Mouse (Mus musculus) lung, embryonic 15.5 days (tissue): ENCODE data around the gene Marcksl1. TPM values are rescaled to one million over a fixed set of nuclear protein-coding genes. Genes with fewer than 3 reads are reported as not detected.

Experiments used
- ATAC-seq: fragments of 200-750 bp; cut with Nextera tagmentation; 2 replicates; pipeline ENCODE4 v1.8.0; 2017; ENCODE audit warnings: moderate number of reproducible peaks, borderline replicate concordance; ENCODE audit not compliant: low FRiP score, low TSS enrichment; ENCODE audit errors: extremely low read depth
- H3K27ac ChIP-seq: fragments of 300-500 bp; sonication (generic); 2 replicates; pipeline ENCODE4 v1.5.1; 2015; ENCODE audit warnings: moderate library complexity, mild to moderate bottlenecking, inconsistent platforms
- H3K27me3 ChIP-seq: fragments of 300-500 bp; sonication (generic); 2 replicates; pipeline ENCODE4 v1.6.1; 2015; ENCODE audit warnings: inconsistent platforms
- H3K36me3 ChIP-seq: fragments of 300-500 bp; sonication (generic); 2 replicates; pipeline ENCODE4 v1.6.1; 2015; ENCODE audit warnings: inconsistent platforms
- H3K4me1 ChIP-seq: fragments of 300-500 bp; sonication (generic); 2 replicates; pipeline ENCODE4 v1.6.1; 2015; ENCODE audit warnings: inconsistent platforms
- H3K4me2 ChIP-seq: fragments of 300-500 bp; sonication (generic); 2 replicates; pipeline ENCODE4 v1.6.1; 2015; ENCODE audit warnings: inconsistent platforms, mild to moderate bottlenecking, moderate library complexity
- H3K4me3 ChIP-seq: fragments of 300-500 bp; sonication (generic); 2 replicates; pipeline ENCODE4 v1.5.1; 2015; ENCODE audit warnings: mild to moderate bottlenecking, inconsistent platforms
- H3K9ac ChIP-seq: fragments of 300-500 bp; sonication (generic); 2 replicates; pipeline ENCODE4 v1.6.1; 2015; ENCODE audit warnings: inconsistent platforms
- H3K9me3 ChIP-seq: fragments of 300-500 bp; sonication (generic); 2 replicates; pipeline ENCODE4 v1.6.1; 2016; ENCODE audit warnings: inconsistent platforms
- WGBS: fragments of 180-500 bp; shearing (Covaris S2); methylation state at CpG from one replicate; pipeline ENCODE4 v1.1.7; 2015; 5-methylcytosine and 5-hydroxymethylcytosine counted together
- polyA plus RNA-seq: library from polyadenylated mRNA; unstranded; fragments of >200 nt; fragmentation: Nextera tagmentation; extraction: Ambion mirVana; gene quantifications from 2 replicates; pipeline ENCODE4 v1.2.1, GENCODE M21; 2015

The Marcksl1 gene
- polyA plus RNA-seq, 1 experiment from 2014 or later, result 748 TPM

DNA sequence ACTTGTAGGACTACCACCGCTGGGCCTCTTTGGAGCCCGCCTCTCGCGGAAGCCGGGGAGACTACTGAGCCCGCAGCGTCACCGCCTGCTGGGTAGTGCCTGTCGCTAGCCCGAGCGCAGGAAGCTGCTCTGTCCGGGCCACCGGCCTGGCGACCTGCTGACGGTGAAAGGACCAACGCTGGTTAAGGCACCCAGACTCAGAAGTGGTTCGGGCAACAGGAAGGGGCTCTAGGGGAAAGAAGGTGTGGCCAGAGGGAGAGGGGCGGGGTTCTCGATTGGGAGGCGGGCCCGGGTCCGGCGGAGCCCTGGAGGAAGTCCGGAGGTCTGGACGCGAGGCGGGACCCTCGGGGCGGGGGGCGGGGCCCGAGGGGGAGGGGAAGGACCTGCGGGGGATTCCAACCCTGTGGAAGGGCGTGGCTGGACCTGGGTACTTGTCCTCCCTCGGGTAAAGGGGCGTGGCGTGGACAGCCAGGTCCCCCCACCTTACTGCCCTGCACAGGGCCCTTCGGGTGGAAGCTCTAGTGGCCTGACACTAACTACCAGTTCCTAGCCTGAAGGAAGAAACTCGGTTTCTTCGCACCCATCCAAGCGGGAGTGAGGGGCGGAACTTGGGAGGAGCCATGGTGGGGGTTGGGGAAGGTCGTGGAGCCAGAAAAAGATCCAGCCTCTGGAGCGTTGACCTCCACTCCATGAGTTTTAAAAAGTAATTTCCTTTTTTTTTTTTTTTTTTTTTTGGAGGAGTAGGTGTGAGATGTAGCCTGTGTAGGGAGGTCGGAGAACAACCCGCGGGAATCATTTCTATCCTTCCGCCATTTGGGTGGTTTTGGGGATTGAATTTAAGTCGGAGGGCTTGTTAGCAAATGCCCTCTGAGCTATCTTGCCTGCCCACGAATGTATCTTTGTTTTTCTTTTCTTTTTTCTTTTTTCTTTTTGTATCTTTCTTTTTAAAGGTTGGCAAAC lies 12.5 kb upstream of the Marcksl1 start:
- 1% methylated on average over 49 of the region's 49 CpGs for WGBS
- Histone ChIP-seq H3K9ac (peak overlapping the region; percentile 63), H3K27ac (peak overlapping the region; percentile 94), H3K9me3 (no peaks in the 10 kb centered on the region), H3K36me3 (no peaks in the 10 kb centered on the region), H3K4me1 (peaks cover 42% of the 10 kb centered on the region), H3K4me2 (peak overlapping the region; percentile 78), H3K4me3 (peak overlapping the region; percentile 63), H3K27me3 (no peaks in the 10 kb centered on the region)
- ATAC-seq, result peak; percentile 90

- WGBS, result 43% methylated on average over 9 of the region's 9 CpGs
- H3K36me3 ChIP-seq, result no peaks in the 10 kb centered on the region
- H3K27me3 ChIP-seq, result no peaks in the 10 kb centered on the region
- ATAC-seq, result no peak
- no peak overlapping the region for H3K9ac ChIP-seq
- no peak overlapping the region for H3K4me2 ChIP-seq
- H3K27ac ChIP-seq, result peak overlapping the region; percentile 9; the same call in 1 of the 2 replicates
- no peak overlapping the region for H3K4me3 ChIP-seq
- H3K4me1 ChIP-seq, result peaks cover 29% of the 10 kb centered on the region
- H3K9me3 ChIP-seq, result no peaks in the 10 kb centered on the region
These were observed 11.0 kb upstream of the Marcksl1 start for GRCm38 (mm10) chr4:129502327-129502888.

GRCm38 (mm10) chr4:129502901-129503444 lies 10.4 kb upstream of the Marcksl1 start:
- Histone ChIP-seq H3K4me3 (no peak overlapping the region), H3K4me2 (no peak overlapping the region), H3K36me3 (no peaks in the 10 kb centered on the region), H3K9me3 (no peaks in the 10 kb centered on the region), H3K27ac (0 out of 2 replicates have a peak overlapping the region, but pooled peaks have one; percentile 9), H3K4me1 (peaks cover 27% of the 10 kb centered on the region), H3K9ac (no peak overlapping the region), H3K27me3 (no peaks in the 10 kb centered on the region)
- ATAC-seq, result no peak
- WGBS, result 55% methylated on average over 11 of the region's 11 CpGs

GRCm38 (mm10) chr4:129505511-129505910 lies 7.9 kb upstream of the Marcksl1 start:
- H3K4me1 ChIP-seq, result peaks cover 32% of the 10 kb centered on the region
- 78% methylated on average over 3 of the region's 3 CpGs for WGBS

DNA sequence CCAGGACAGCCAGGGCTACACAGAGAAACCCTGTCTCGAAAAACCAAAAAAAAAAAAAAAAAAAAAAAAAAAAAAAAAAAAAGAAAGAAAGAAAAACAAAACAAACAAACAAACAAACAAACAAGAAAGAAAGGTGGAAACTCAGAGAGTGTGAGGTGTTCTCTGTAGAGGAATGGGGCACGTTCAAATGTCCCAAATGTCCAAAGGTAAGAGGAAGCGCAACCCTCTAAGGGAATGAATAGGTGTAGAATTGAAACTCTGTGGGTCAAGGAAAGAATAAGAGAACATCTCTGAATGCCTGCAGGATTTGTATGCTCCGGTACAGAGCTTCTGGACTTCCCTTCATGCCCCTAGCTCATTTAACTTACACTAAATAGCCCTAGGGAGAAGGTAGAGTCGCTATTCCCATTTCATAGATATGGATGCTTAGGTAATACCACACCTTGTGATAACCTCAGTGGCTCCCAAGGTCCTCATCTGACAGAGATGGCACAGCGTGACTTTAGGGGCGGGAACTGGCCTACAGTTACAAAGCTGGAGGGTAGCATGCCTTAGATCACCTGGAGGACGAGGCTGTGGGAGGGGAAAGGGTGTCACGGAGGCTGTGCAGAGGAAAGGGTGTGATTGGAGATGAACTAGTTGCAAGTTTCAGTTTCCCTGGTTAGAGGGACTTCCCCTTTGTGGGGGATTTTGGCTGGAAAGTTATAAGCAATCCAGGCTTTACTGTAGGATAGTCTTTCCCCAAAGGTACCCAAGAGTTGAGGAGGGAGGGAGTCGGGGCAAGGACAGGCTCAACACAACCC lies 5.7 kb upstream of the Marcksl1 start:
- no peaks in the 10 kb centered on the region for H3K36me3 ChIP-seq
- H3K9ac ChIP-seq, result no peak overlapping the region
- H3K27me3 ChIP-seq, result no peaks in the 10 kb centered on the region
- WGBS, result 56% methylated on average over 9 of the region's 10 CpGs
- H3K4me2 ChIP-seq, result no peak overlapping the region
- H3K27ac ChIP-seq, result no peak overlapping the region
- no peak overlapping the region for H3K4me3 ChIP-seq
- H3K9me3 ChIP-seq, result no peaks in the 10 kb centered on the region
- H3K4me1 ChIP-seq, result peaks cover 37% of the 10 kb centered on the region
- no peak for ATAC-seq

More at GRCm38 (mm10) chr4:129505511-129505910, 7.9 kb upstream of the Marcksl1 start:
- Histone ChIP-seq H3K9me3 (no peaks in the 10 kb centered on the region), H3K27ac (no peak overlapping the region), H3K9ac (no peak overlapping the region), H3K4me3 (no peak overlapping the region), H3K36me3 (no peaks in the 10 kb centered on the region), H3K27me3 (no peaks in the 10 kb centered on the region), H3K4me2 (no peak overlapping the region)
- ATAC-seq, result no peak

- H3K4me2 ChIP-seq, result no peak overlapping the region
- no peak for ATAC-seq
- H3K36me3 ChIP-seq, result no peaks in the 10 kb centered on the region
- H3K27ac ChIP-seq, result no peak overlapping the region
- no peaks in the 10 kb centered on the region for H3K27me3 ChIP-seq
- H3K4me3 ChIP-seq, result no peak overlapping the region
- peaks cover 35% of the 10 kb centered on the region for H3K4me1 ChIP-seq
- no peak overlapping the region for H3K9ac ChIP-seq
- no peaks in the 10 kb centered on the region for H3K9me3 ChIP-seq
- 55% methylated on average over 3 of the region's 3 CpGs for WGBS
These were observed 5.2 kb upstream of the Marcksl1 start for GRCm38 (mm10) chr4:129508237-129508515.

- Histone ChIP-seq H3K36me3 (no peaks in the 10 kb centered on the region), H3K9ac (no peak overlapping the region), H3K27ac (no peak overlapping the region), H3K9me3 (no peaks in the 10 kb centered on the region), H3K27me3 (no peaks in the 10 kb centered on the region), H3K4me1 (peaks cover 35% of the 10 kb centered on the region), H3K4me2 (no peak overlapping the region), H3K4me3 (no peak overlapping the region)
- no peak for ATAC-seq
- 55% methylated on average over 15 of the region's 15 CpGs for WGBS
These were observed 4.4 kb upstream of the Marcksl1 start for GRCm38 (mm10) chr4:129508834-129509600.

- WGBS, result 50% methylated on average over 3 of the region's 3 CpGs
- H3K27me3 ChIP-seq, result no peaks in the 10 kb centered on the region
- H3K4me2 ChIP-seq, result no peak overlapping the region
- H3K9me3 ChIP-seq, result no peaks in the 10 kb centered on the region
- no peak overlapping the region for H3K9ac ChIP-seq
- peaks cover 35% of the 10 kb centered on the region for H3K4me1 ChIP-seq
- no peak overlapping the region for H3K27ac ChIP-seq
- ATAC-seq, result no peak
- H3K4me3 ChIP-seq, result no peak overlapping the region
- no peaks in the 10 kb centered on the region for H3K36me3 ChIP-seq
These were observed 3.7 kb upstream of the Marcksl1 start for GRCm38 (mm10) chr4:129509650-129510049.

- H3K27ac ChIP-seq, result no peak overlapping the region
- H3K36me3 ChIP-seq, result peaks cover 8% of the 10 kb centered on the region; the same call in 1 of the 2 replicates
- no peak overlapping the region for H3K4me2 ChIP-seq
- no peak for ATAC-seq
- H3K9me3 ChIP-seq, result no peaks in the 10 kb centered on the region
- peaks cover 46% of the 10 kb centered on the region for H3K4me1 ChIP-seq
- H3K9ac ChIP-seq, result no peak overlapping the region
- no peak overlapping the region for H3K4me3 ChIP-seq
- WGBS, result 42% methylated on average over 6 of the region's 6 CpGs
- no peaks in the 10 kb centered on the region for H3K27me3 ChIP-seq
These were observed 2.5 kb upstream of the Marcksl1 start for GRCm38 (mm10) chr4:129510723-129511412.

- WGBS, result 52% methylated on average over 6 of the region's 6 CpGs
- Histone ChIP-seq H3K27ac (no peak overlapping the region), H3K4me3 (no peak overlapping the region), H3K27me3 (no peaks in the 10 kb centered on the region), H3K4me2 (no peak overlapping the region), H3K36me3 (peaks cover 11% of the 10 kb centered on the region), H3K4me1 (peaks cover 51% of the 10 kb centered on the region), H3K9me3 (no peaks in the 10 kb centered on the region), H3K9ac (no peak overlapping the region)
- ATAC-seq, result no peak
These were observed 1.8 kb upstream of the Marcksl1 start for GRCm38 (mm10) chr4:129511413-129512096.
